ENCODE assay signal across 17 mouse cellular contexts in the genomic region with DNA sequence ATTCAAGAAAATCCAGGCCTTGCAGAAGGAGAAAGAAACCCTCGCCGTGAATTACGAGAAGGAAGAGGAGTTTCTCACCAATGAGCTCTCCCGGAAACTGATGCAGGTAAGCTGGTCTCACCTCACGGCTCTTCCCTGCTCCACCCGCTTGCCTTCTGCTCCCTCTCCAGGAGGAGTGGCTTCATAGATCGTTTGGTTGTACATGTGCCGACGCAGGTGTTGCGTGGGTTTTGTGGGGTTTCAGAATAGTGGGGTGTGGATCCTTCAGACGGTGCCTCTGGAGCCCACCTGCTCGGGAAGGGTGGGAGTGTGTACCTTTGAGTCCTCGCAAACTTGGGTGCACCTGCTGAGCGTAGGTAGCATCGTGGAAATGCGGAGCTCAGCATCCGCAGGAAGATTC. TPM values are rescaled to one million over a fixed set of nuclear protein-coding genes. Genes with fewer than 3 reads are reported as not detected.
A peak's percentile ranks its signal among the peaks of the same experiment; 100 is the strongest.
DNase-seq lines count a peak whose midpoint lies in the region.
"Had no signal": no experiment of that assay in that cellular context is flagged by ENCODE, and none has a peak within 500 bp of the region (broad histone marks: within the 10 kb centered on the region; RNA-seq: fewer than 3 reads in every experiment).

No protein-coding gene starts in this region.

- DNase-seq in layer of hippocampus, adult 11-12 months (ENCODE audit: low spot score): peak; percentile 47
- DNase-seq in layer of hippocampus, postnatal 36 days: no peak
- peak; percentile 32 to 36 for DNase-seq in left cerebral cortex, postnatal 25 days (ENCODE audit: low spot score in 2 of 2)
- DNase-seq in left cerebral cortex, postnatal 14 days (ENCODE audit: low spot score in 2 of 2): no peak
- DNase-seq in right cerebral cortex, postnatal 25 days: peak; percentile 68
- no peak for DNase-seq in right cerebral cortex, postnatal 10 days (ENCODE audit: low spot score in 2 of 2)
- no peak for DNase-seq in adrenal gland, adult (ENCODE audit: inconsistent age in 2 of 2, low spot score in 1 of 2)
- DNase-seq: adrenal gland, adult 2 months; adrenal gland, postnatal 36 days; cerebellum, adult 11 months; cerebellum, adult 8-10 months; cerebellum, postnatal 14 days; embryo, embryonic 11 days; gastrocnemius, postnatal 10 days; heart, adult 18-20 months; heart, postnatal 10 days; heart, postnatal 4 days had no signal

- intact Hi-C loops in left cerebral cortex, postnatal 25 days (cut with DNase I): no loop called here
- intact Hi-C loops in left cerebral cortex, postnatal 14 days (cut with DNase I): no loop called here

RNA-seq across cellular contexts. Expression of gene Ccdc6, which starts 45.7 kb away (rescaled TPM):
- total RNA-seq in layer of hippocampus, postnatal 36 days (2021): 10 to 100 TPM; 66.5 to 69.0 TPM
- total RNA-seq in left cerebral cortex, postnatal 25 days (2021): 10 to 100 TPM; 52.0 to 55.3 TPM
- total RNA-seq in left cerebral cortex, postnatal 14 days (2021): 10 to 100 TPM; 53.9 to 58.8 TPM

Comparison
In these comparisons a context has a peak if more than half of its experiments do, and no peak if none do; other contexts are left out.
1. DNase-seq: peak in layer of hippocampus, adult 11-12 months (single experiment), left cerebral cortex, postnatal 25 days (2 of 2) and right cerebral cortex, postnatal 25 days (single experiment); none in layer of hippocampus, postnatal 36 days (0 of 2), left cerebral cortex, postnatal 14 days (0 of 2), right cerebral cortex, postnatal 10 days (0 of 2) and adrenal gland, adult (0 of 2).